Mouse (Mus musculus) CD4-positive, CD25-positive, alpha-beta regulatory T cell, adult 9 weeks (primary cell): ENCODE measurements around the gene Fgg. TPM values are rescaled to one million over a fixed set of nuclear protein-coding genes. Genes with fewer than 3 reads are reported as not detected.

Experiments used
- polyA plus RNA-seq: library from polyadenylated mRNA; unstranded; fragments of 100-300 nt; shearing (Covaris generic); gene quantifications from one replicate; pipeline ENCODE4 v1.2.1, GENCODE M21; 2017

The Fgg gene
- not detected for polyA plus RNA-seq

DNA sequence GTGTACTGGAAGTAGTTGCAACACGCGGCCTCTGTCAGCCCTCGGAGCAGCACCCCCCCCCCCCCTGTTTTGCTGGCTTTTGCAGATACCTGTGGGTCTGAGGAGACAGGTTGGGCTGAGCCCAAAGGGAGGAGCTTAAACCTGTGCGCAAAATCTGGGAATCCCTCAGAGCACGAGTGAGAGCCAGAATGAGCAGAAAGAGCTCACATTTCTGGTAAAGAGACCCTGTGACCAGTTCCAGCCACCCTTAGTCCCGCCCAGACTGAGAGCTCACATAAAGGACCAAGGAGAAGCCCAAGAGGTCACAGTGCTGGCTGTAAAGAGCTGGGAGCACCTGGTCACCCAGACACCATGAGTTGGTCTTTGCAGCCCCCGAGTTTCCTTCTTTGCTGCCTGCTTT lies at the start of gene Fgg:
Fgg (plus strand) TSS at position 168 of the 400 bp plus-strand sequence.

GRCm38 (mm10) chr3:83025475-83026301 lies 18.2 kb downstream of the Fgg start, which contains the start of gene Fga:
TSS of gene Fga (plus strand) at chr3:83026076.

GRCm38 (mm10) chr3:83049680-83050079 lies 42.2 kb downstream of the Fgg start, which contains the start of gene Fgb:
TSS of gene Fgb (minus strand) at chr3:83049863.

GRCm38 (mm10) chr3:83055281-83056038 lies 47.9 kb downstream of the Fgg start, which contains the start of gene Plrg1:
TSS of gene Plrg1 (plus strand) at chr3:83055522.

Other genes starting within 250 kb of the Fgg start
- not detected for gene Rbm46, start 131.2 kb upstream of the Fgg start, polyA plus RNA-seq
- 0.06 TPM for gene Lrat, start 103.8 kb upstream of the Fgg start, polyA plus RNA-seq
- gene Fga, start 18.4 kb downstream of the Fgg start, polyA plus RNA-seq, result not detected
- gene Fgb, start 42.1 kb downstream of the Fgg start, polyA plus RNA-seq, result not detected
- 96.2 TPM for gene Plrg1, start 47.8 kb downstream of the Fgg start, polyA plus RNA-seq
- gene Dchs2, start 120.2 kb downstream of the Fgg start, polyA plus RNA-seq, result not detected